In genomic region chrX:153927996-153928395, GRCm38 (mm10) we compare ENCODE assay signal across 13 mouse cellular contexts.
"Had no signal": no experiment of that assay in that cellular context is flagged by ENCODE, and none has a peak within 500 bp of the region (broad histone marks: within the 10 kb centered on the region; RNA-seq: fewer than 3 reads in every experiment).

No protein-coding gene starts in this region.

- H3K4me1 ChIP-seq: megakaryocyte, embryonic 14.5 days; midbrain, embryonic 13.5 days; midbrain, embryonic 15.5 days; neural tube, embryonic 12.5 days; stomach, embryonic 15.5 days had no signal

- H3K27ac ChIP-seq: midbrain, embryonic 13.5 days; midbrain, embryonic 15.5 days; neural tube, embryonic 12.5 days; stomach, embryonic 15.5 days; stomach, postnatal 0 days had no signal

- DNase-seq: lung, adult 18-20 months; lung, embryonic 14.5 days; right cerebral cortex, postnatal 14 days; thymus, adult 18-20 months; thymus, postnatal 14 days; thymus, postnatal 36 days had no signal

- H3K4me2 ChIP-seq: lung, embryonic 14.5 days; midbrain, embryonic 11.5 days; midbrain, embryonic 13.5 days; midbrain, embryonic 15.5 days; neural tube, embryonic 12.5 days; stomach, embryonic 15.5 days had no signal

- H3K9ac ChIP-seq: lung, embryonic 14.5 days; midbrain, embryonic 13.5 days; midbrain, embryonic 15.5 days; neural tube, embryonic 12.5 days; stomach, embryonic 15.5 days had no signal

- H3K9me3 ChIP-seq: megakaryocyte, embryonic 14.5 days; midbrain, embryonic 13.5 days; midbrain, embryonic 15.5 days; neural tube, embryonic 12.5 days; stomach, embryonic 15.5 days had no signal

- H3K4me3 ChIP-seq: megakaryocyte, embryonic 14.5 days; midbrain, embryonic 13.5 days; midbrain, embryonic 15.5 days; neural tube, embryonic 12.5 days; stomach, embryonic 15.5 days had no signal

- H3K27me3 ChIP-seq: midbrain, embryonic 13.5 days; midbrain, embryonic 15.5 days; neural tube, embryonic 12.5 days; stomach, embryonic 15.5 days had no signal

- ATAC-seq: midbrain, embryonic 13.5 days; midbrain, embryonic 15.5 days had no signal

- H3K36me3 ChIP-seq: midbrain, embryonic 13.5 days; midbrain, embryonic 15.5 days; neural tube, embryonic 12.5 days; stomach, embryonic 15.5 days had no signal
